Mouse (Mus musculus): Measurements from ENCODE around the gene Kmt5b. TPM values are rescaled to one million over a fixed set of nuclear protein-coding genes. Genes with fewer than 3 reads are reported as not detected.

Kmt5b gene
- polyA plus RNA-seq, 1 experiment: 32.9 TPM

DNA sequence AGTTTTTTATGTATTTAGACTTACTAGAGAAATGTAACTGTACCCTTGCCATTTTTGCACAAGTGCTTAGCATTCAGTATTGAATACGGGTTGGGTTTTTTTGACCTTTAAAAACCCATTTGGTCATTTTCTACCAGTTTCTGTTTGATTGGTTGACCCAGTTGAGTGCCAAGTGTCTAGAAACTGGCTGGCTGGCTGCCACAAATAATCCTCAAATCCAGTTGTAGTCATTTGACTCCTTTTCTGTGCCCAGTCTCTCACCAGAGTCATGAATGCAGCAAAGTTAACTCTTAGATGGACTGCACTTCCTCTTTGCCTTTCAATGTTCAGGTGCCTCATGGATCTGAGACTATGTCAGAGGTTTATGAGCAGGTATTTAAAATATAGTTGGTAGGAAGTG is 86.7 kb downstream of the Kmt5b start:
- Histone ChIP-seq H3K27ac (ENCODE audit: control insufficient read depth, insufficient read depth, low read length) (no peak overlapping the region), H3K4me3 (ENCODE audit: control insufficient read depth, insufficient read depth, low read length) (no peak overlapping the region), H3K27me3 (ENCODE audit: control insufficient read depth, insufficient read depth, low read length) (no peaks in the 10 kb centered on the region), H3K36me3 (ENCODE audit: control insufficient read depth, insufficient read depth, low read length) (no peaks in the 10 kb centered on the region), H3K4me1 (replicated peaks; ENCODE audit: control insufficient read depth, insufficient read depth, low read length) (peaks cover 17% of the 10 kb centered on the region)
- DNase-seq: no peak
- WGBS: 98% methylated on average over 1 of the region's 1 CpGs
- no peak for TF ChIP-seq CTCF (IDR thresholded peaks at IDR 0.05; ENCODE audit: borderline replicate concordance, control insufficient read depth, extremely low read depth, insufficient read depth, low read length, poor library complexity)

GRCm38 (mm10) chr19:3855091-3855490 is 87.9 kb downstream of the Kmt5b start:
- H3K36me3 ChIP-seq (ENCODE audit: control insufficient read depth, insufficient read depth, low read length): no peaks in the 10 kb centered on the region
- TF ChIP-seq POLR2A (IDR thresholded peaks at IDR 0.05; ENCODE audit: control insufficient read depth, extremely low read depth, insufficient read depth, low read length, poor library complexity): no peak
- TF ChIP-seq CTCF (IDR thresholded peaks at IDR 0.05; ENCODE audit: borderline replicate concordance, control insufficient read depth, extremely low read depth, insufficient read depth, low read length, poor library complexity): no peak
- H3K4me1 ChIP-seq (replicated peaks; ENCODE audit: control insufficient read depth, insufficient read depth, low read length): peaks cover 17% of the 10 kb centered on the region
- no peak overlapping the region for H3K27ac ChIP-seq (ENCODE audit: control insufficient read depth, insufficient read depth, low read length)
- no peaks in the 10 kb centered on the region for H3K27me3 ChIP-seq (ENCODE audit: control insufficient read depth, insufficient read depth, low read length)
- 22% methylated on average over 6 of the region's 6 CpGs for WGBS
- no peak for DNase-seq
- H3K4me3 ChIP-seq (ENCODE audit: control insufficient read depth, insufficient read depth, low read length): no peak overlapping the region

DNA sequence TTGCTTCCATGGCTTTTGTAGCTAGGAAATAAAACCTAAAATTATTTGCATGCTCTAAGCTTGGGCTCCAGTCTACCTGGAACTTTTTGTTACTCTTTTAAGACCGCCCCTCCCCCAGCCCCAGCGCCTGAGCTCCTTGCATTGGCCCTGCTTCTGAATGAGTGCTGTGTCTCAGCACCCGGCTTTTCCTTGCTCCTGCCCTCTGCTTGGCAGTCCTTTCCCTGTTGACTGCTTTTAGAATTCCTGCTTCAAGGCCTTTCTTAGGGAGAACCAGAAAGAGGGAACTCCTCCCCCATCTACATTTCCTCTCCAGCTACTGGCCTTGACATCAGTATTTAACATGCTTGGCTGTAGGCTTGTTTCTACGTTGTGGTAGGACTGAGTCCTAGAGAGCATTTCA is 88.4 kb downstream of the Kmt5b start:
- Histone ChIP-seq H3K4me3 (ENCODE audit: control insufficient read depth, insufficient read depth, low read length) (no peak overlapping the region), H3K27ac (ENCODE audit: control insufficient read depth, insufficient read depth, low read length) (no peak overlapping the region), H3K27me3 (ENCODE audit: control insufficient read depth, insufficient read depth, low read length) (no peaks in the 10 kb centered on the region), H3K36me3 (ENCODE audit: control insufficient read depth, insufficient read depth, low read length) (no peaks in the 10 kb centered on the region), H3K4me1 (replicated peaks; ENCODE audit: control insufficient read depth, insufficient read depth, low read length) (peaks cover 17% of the 10 kb centered on the region)
- WGBS: 76% methylated on average over 4 of the region's 4 CpGs
- TF ChIP-seq CTCF (IDR thresholded peaks at IDR 0.05; ENCODE audit: borderline replicate concordance, control insufficient read depth, extremely low read depth, insufficient read depth, low read length, poor library complexity) (no peak), POLR2A (IDR thresholded peaks at IDR 0.05; ENCODE audit: control insufficient read depth, extremely low read depth, insufficient read depth, low read length, poor library complexity) (no peak)
- DNase-seq: no peak

DNA sequence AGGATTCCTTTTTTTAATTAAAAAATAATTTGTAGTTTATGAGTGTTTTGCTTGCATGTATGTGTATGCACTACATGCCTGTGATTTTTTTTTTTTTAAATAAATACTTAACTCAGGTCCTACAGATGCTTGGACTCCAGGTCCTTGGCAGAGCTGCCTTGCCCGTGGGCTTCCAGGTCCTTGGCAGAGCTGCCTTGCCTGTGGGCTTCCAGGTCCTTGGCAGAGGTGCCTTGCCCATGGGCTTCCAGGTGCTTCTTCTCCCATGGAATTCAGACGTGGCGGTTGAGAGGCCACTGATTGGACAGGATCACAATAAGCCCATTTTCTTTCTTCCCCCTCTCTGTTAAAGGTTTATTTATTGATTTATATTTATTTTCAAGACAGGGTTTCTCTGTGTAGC is 90.0 kb downstream of the Kmt5b start:
- Histone ChIP-seq H3K36me3 (ENCODE audit: control insufficient read depth, insufficient read depth, low read length) (no peaks in the 10 kb centered on the region), H3K27me3 (ENCODE audit: control insufficient read depth, insufficient read depth, low read length) (no peaks in the 10 kb centered on the region), H3K27ac (ENCODE audit: control insufficient read depth, insufficient read depth, low read length) (no peak overlapping the region), H3K4me3 (ENCODE audit: control insufficient read depth, insufficient read depth, low read length) (no peak overlapping the region), H3K4me1 (replicated peaks; ENCODE audit: control insufficient read depth, insufficient read depth, low read length) (peaks cover 12% of the 10 kb centered on the region; the same call in 1 of the 2 replicates)
- no peak for TF ChIP-seq CTCF (IDR thresholded peaks at IDR 0.05; ENCODE audit: borderline replicate concordance, control insufficient read depth, extremely low read depth, insufficient read depth, low read length, poor library complexity)
- no peak for TF ChIP-seq POLR2A (IDR thresholded peaks at IDR 0.05; ENCODE audit: control insufficient read depth, extremely low read depth, insufficient read depth, low read length, poor library complexity)
- no peak for DNase-seq
- WGBS: 99% methylated on average over 3 of the region's 3 CpGs

GRCm38 (mm10) chr19:3862713-3863112 is 95.5 kb downstream of the Kmt5b start:
- TF ChIP-seq POLR2A (IDR thresholded peaks at IDR 0.05; ENCODE audit: control insufficient read depth, extremely low read depth, insufficient read depth, low read length, poor library complexity) (no peak), CTCF (IDR thresholded peaks at IDR 0.05; ENCODE audit: borderline replicate concordance, control insufficient read depth, extremely low read depth, insufficient read depth, low read length, poor library complexity) (no peak)
- DNase-seq: no peak
- H3K4me3 ChIP-seq (ENCODE audit: control insufficient read depth, insufficient read depth, low read length): no peak overlapping the region
- no peaks in the 10 kb centered on the region; the same call in 1 of the 2 replicates for H3K4me1 ChIP-seq (replicated peaks; ENCODE audit: control insufficient read depth, insufficient read depth, low read length)
- WGBS: 93% methylated on average over 2 of the region's 2 CpGs
- no peaks in the 10 kb centered on the region for H3K36me3 ChIP-seq (ENCODE audit: control insufficient read depth, insufficient read depth, low read length)
- H3K27me3 ChIP-seq (ENCODE audit: control insufficient read depth, insufficient read depth, low read length): no peaks in the 10 kb centered on the region
- no peak overlapping the region for H3K27ac ChIP-seq (ENCODE audit: control insufficient read depth, insufficient read depth, low read length)

DNA sequence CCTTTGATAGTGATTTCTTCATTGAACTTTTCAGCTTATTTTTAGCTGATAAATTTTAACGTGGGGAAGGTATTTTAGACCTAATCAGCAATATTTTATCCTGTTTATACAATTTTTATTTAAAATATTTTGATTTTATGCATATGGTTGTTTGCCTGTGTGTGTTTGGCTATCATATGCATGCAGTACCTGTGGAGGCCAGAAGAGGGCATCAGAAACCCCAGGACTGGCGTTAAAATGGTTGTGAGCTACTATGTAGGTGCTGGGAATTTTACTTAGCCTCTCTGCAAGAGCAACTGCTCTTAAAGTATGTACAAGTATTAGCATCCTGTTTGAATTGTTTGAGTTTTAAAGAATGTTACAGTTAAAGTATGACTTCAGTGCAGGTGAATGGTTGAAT is 97.7 kb downstream of the Kmt5b start:
- H3K4me1 ChIP-seq (replicated peaks; ENCODE audit: control insufficient read depth, insufficient read depth, low read length): no peaks in the 10 kb centered on the region; the same call in 1 of the 2 replicates
- no peaks in the 10 kb centered on the region for H3K36me3 ChIP-seq (ENCODE audit: control insufficient read depth, insufficient read depth, low read length)
- DNase-seq: no peak
- no peak overlapping the region for H3K27ac ChIP-seq (ENCODE audit: control insufficient read depth, insufficient read depth, low read length)
- 92% methylated on average over 2 of the region's 2 CpGs for WGBS
- TF ChIP-seq POLR2A (IDR thresholded peaks at IDR 0.05; ENCODE audit: control insufficient read depth, extremely low read depth, insufficient read depth, low read length, poor library complexity): no peak
- no peak for TF ChIP-seq CTCF (IDR thresholded peaks at IDR 0.05; ENCODE audit: borderline replicate concordance, control insufficient read depth, extremely low read depth, insufficient read depth, low read length, poor library complexity)
- H3K27me3 ChIP-seq (ENCODE audit: control insufficient read depth, insufficient read depth, low read length): no peaks in the 10 kb centered on the region
- H3K4me3 ChIP-seq (ENCODE audit: control insufficient read depth, insufficient read depth, low read length): no peak overlapping the region

Other genes starting within 250 kb of the Kmt5b start
- gene Ppp6r3, start 191.7 kb upstream of the Kmt5b start, polyA plus RNA-seq (2012; rRNA removed): 97.4 and 109 TPM in 2 replicates
- 35.9 and 48.9 TPM in 2 replicates for gene Lrp5, start 80.9 kb upstream of the Kmt5b start, polyA plus RNA-seq (2012; rRNA removed)
- gene 1810055G02Rik, start 59.1 kb upstream of the Kmt5b start, polyA plus RNA-seq (2012; rRNA removed): 24.8 and 25.2 TPM in 2 replicates
- 39.1 and 44.2 TPM in 2 replicates for gene Chka, start 84.4 kb downstream of the Kmt5b start, polyA plus RNA-seq (2012; rRNA removed)
- gene Tcirg1, start 139.7 kb downstream of the Kmt5b start, polyA plus RNA-seq (2012; rRNA removed): 270 and 293 TPM in 2 replicates
- gene Ndufs8, start 145.4 kb downstream of the Kmt5b start, polyA plus RNA-seq (2012; rRNA removed): 287 and 340 TPM in 2 replicates
- gene Aldh3b1, start 162.4 kb downstream of the Kmt5b start, polyA plus RNA-seq (2012; rRNA removed): 10.2 and 11.7 TPM in 2 replicates
- 147 and 174 TPM in 2 replicates for gene Unc93b1, start 167.8 kb downstream of the Kmt5b start, polyA plus RNA-seq (2012; rRNA removed)
- 0.33 and 0.97 TPM in 2 replicates for gene Aldh3b3, start 191.2 kb downstream of the Kmt5b start, polyA plus RNA-seq (2012; rRNA removed)
- 7.0 and 7.2 TPM in 2 replicates for gene Aldh3b2, start 204.9 kb downstream of the Kmt5b start, polyA plus RNA-seq (2012; rRNA removed)
- 12.0 and 14.9 TPM in 2 replicates for gene Acy3, start 219.1 kb downstream of the Kmt5b start, polyA plus RNA-seq (2012; rRNA removed)
- gene Tbx10, start 225.3 kb downstream of the Kmt5b start, polyA plus RNA-seq (2012; rRNA removed): 0.15 and 0.20 TPM in 2 replicates
- 23.6 and 24.9 TPM in 2 replicates for gene Nudt8, start 233.2 kb downstream of the Kmt5b start, polyA plus RNA-seq (2012; rRNA removed)
- 3.7 and 5.3 TPM in 2 replicates for gene Gm49405, start 233.2 kb downstream of the Kmt5b start, polyA plus RNA-seq (2012; rRNA removed)
- 14.4 and 51.8 TPM in 2 replicates for gene Doc2g, start 235.9 kb downstream of the Kmt5b start, polyA plus RNA-seq (2012; rRNA removed)
- 152 and 170 TPM in 2 replicates for gene Ndufv1, start 245.4 kb downstream of the Kmt5b start, polyA plus RNA-seq (2012; rRNA removed)